Mouse (Mus musculus) left cerebral cortex, adult 18-20 months (tissue): Measurements from ENCODE around the gene Sos2. TPM values are rescaled to one million over a fixed set of nuclear protein-coding genes. Genes with fewer than 3 reads are reported as not detected.
"Not testable (repeated sequence)": the region's sequence is repeated elsewhere in the genome, so short reads cannot be mapped to it uniquely, and the experiment has no call there.

ENCODE experiments used
- DNase-seq, 2 experiments: peaks; one replicate each; pipeline ENCODE4 v3.0.0; 2021 to 2022; ENCODE audit warnings: low spot score in 2 of 2, mixed read lengths in 1 of 2
- total RNA-seq, 2 experiments: library from RNA; stranded (reverse); gene quantifications; 2 replicates each; pipeline ENCODE4 v1.2.3; 2021

Gene Sos2
- total RNA-seq, 2 experiments from 2014 or later, result 36.3 to 39.6 TPM

DNA sequence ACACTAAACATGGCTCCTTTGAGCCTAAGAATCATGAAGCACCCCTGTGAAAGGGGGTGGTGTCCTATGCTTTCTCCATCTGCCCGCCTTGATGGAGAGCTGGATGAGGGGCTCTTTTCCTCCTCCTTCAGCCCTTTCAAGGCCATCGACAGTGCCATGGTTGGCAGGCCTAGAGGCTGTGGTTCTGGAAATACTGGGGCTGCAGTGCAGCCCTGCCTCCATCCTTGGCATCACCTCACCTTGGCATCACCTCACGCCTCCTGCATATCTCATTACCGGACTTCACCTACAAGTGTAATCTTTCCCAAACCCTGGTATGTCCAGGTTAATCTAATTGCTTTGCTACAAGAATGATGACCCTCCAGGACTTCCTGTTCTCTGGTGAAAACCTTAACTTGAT lies 5.5 kb downstream of the Sos2 start:
- DNase-seq, result no peak

DNA sequence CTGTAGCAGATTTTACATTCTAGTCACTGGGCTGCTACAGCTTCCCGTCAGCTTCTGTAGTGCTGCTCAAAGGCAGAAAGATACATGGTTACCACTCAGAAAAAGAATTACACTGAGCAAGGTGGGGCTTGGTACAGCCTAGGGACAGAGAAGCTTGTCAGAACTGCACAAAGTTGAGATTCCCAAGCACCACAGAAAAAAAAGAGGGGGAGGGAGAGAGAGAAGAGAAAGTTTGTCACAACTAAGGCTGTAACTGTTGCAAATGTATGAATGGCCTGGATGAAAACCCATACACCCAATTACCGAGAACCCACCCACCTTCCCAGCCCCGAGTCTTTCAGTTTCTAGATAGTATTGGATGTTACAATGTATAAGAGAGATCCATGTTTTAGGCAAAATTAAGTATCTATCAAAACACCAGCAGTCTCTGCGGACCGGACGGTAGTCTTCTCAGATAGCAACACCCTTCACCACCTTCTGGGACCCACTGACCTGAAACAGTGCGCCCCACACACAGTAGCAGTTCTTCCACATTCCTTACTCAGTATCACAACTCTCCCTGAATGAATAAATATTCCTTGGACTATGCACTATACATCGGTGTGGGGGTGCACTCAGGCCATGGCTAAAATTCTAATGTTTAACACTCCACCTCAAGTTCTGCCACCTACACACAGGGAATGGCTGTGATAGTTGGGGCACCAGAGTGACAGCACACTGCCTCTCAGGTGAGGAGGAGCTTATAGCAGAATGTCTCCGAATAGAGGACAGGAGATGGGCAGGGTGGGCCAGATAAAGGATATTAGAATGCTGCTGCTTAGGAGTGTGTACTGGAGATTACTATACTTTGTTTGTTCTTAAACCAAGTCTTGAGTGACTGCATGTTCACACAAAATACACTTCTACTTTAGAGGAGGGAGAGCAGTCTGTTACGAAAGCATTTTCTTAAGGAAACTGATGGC lies 6.8 kb downstream of the Sos2 start:
- no peak for DNase-seq

DNA sequence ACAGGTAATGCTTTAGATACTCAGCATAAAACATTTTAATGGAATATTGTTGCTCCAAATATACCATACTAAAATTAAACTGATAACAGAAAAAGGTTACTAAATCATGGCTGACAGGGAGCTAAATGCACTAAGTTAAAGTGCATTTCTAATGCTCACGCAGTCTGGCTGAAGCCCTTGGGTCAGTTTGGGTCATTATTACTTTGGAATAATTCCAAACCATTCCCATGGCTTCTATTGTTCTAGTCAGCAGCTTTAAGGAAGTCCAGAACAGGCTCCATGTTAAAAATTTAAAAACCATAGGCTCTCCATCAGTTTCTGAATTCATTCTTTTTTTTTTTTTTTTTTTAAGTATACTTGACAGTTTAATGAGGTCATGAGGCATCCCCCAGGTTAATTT lies 7.5 kb downstream of the Sos2 start:
- no peak for DNase-seq

DNA sequence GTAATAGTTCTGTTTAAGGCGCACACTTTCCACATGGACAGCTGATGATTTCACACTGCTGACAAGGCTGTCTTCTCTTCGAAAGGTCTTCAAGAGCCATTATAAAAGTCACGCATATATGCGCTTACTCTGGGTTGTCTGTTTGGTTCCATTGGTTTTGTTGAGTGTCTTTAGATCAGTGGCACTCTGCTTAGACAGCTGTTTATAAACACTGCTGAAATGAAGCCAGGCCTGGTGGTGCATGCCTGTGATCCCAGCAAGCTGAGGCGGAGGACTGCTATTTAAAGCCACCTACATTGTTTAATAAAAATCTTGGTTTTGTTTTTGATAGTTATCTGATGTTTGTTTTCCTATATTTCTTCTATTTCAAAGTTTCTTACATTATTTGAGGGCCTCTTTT lies 14.9 kb downstream of the Sos2 start:
- no peak for DNase-seq

- DNase-seq, result no peak
Measured at GRCm38 (mm10) chr12:69661658-69662057, 20.0 kb downstream of the Sos2 start.

DNA sequence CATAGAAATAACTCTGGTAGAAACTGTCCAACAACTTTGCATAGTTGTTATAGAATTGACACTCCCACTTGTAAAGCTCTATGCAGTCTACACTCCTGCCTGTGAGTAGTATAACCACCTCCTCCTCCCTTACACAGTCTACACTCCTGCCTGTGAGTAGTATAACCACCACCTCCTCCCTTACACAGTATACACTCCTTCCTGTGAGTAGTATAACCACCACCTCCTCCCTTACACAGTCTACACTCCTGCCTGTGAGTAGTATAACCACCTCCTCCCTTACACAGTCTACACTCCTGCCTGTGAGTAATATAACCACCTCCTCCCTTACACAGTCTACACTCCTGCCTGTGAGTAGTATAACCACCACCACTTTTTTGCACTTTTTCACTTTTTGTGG lies 27.7 kb downstream of the Sos2 start:
- not testable (repeated sequence) for DNase-seq

DNA sequence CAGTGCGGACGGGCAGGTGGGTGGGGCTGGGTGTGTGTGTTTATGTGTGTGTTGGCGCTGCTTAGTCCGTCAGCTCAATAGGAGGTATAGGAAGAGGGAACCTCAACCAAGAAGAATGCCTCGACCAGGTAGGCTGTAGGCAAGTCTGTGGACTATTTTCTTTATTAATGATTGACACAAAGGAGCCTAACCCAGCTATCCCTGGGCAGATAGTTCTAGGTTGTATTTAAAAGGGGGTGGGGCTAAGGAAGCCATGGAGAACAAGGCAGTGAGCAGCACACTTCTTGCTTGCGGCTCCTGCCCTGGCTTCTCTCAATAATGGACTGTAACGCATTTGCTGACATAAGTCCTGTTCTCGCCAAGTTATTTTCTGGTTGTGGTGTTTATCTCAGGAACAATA lies 32.1 kb downstream of the Sos2 start:
- DNase-seq, result no peak

DNA sequence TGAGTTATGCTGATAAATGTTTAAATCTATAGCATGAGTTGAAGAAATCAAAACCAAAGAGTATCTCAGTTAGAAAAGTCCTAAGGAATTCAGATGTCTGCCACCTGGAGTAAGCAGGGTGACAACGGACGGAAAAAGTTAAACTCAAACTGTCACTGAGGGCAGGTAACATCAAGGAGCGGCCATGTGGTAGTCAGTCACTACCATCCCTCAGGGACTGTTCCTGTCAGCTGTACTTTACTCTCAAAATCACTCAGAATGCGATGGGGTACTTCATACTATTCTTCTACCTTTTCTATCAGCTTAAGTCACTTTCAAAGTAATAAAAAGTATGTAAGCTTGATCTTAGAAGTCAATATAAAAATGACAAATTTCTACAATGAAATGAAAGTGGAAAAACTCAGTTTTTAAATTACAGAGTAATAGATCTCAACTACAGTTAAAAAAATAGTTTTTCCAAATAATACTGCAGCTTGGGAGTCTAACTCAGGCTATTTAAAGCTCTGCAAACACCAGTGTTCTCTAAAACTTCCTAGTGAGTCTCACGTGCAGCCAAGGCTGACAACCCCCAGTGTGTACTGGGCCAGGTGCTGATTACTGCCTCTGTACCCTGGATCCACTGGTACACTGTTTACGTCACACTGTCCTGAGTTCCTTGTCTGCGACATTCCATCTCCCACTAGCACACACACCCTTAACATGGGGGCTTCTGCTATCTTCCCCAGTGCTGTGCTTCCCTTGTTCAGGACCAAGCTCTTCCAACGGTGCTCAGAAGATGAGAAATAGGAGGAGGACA lies 35.6 kb downstream of the Sos2 start:
- no peak for DNase-seq

DNA sequence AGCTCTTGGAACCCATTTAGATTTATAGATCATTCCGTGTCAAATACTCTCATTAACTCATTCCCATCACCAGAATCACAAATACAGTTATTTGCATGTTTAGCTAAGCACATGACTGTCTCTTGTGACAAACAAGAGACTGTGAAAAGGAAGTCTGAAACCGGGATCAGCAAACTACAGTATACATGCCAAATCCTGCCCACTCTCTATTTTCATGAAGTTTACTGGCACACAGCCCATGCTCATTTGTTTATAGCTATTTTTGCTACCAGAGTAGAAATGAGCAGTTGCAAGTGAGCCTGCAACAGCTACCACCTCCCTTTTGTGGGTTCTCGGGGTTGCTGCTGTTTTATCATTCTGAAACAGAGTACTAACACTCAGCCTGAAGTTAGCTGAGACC lies 36.8 kb downstream of the Sos2 start:
- peak; percentile 42 to 46 for DNase-seq

GRCm38 (mm10) chr12:69642877-69643276 lies 38.8 kb downstream of the Sos2 start:
- no peak for DNase-seq

DNA sequence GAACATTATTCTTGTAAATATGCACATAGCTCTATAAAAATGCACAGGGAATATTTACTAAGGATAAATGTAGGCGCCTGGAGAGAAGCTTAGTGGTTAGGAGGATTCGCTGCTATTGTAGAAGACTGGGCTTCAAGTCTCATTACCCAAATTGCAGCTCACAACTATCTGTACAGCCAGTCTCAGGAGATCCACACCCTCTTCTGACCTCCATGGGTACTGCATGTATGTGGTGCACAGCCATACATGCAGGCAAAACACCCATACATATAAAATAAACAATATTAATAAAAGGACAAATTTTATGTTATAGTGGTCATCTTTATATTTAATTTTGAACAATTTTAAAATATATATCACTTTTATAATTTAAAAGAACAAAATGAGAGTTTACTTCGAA lies 46.9 kb downstream of the Sos2 start:
- DNase-seq, result no peak

DNA sequence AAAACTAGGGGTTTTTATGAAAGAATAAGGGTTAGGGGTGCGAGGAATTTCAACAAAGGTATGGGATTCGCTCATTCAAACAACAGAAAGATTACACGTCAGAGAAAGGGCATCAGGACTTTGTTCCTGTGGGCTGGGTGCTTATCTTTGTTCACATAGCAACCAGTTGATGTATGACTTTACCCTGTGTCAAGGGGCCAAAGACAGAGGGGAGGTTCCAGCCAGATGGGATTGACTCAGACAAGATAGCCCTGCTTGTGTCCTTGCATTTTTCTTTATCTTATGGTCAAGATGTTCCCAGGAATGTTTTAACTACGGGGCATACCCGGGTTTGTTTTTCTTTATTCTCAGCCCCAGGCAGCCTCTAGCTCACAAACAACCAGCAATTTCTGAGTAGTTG lies 63.1 kb downstream of the Sos2 start:
- not testable (repeated sequence) for DNase-seq

DNA sequence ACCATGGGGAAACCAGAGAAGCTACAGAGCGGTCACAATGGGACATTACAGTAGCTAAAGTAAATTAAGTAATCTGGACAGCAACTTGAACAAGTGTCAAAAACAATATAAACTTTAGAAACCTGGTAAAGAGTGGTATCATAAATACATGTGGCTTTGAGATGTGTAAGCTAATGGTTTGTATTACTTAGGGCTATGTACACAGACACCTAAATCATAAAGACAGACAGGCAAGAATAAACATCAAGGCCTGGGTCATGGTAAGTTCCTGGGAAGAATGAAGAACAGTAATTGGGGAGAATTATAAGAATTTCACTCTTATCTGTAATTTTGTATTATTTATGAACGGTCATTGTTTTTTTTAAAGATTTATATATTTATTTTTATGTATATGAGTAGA lies 77.3 kb downstream of the Sos2 start:
- no peak for DNase-seq

GRCm38 (mm10) chr12:69597446-69597845 lies 84.2 kb downstream of the Sos2 start:
- no peak for DNase-seq

GRCm38 (mm10) chr12:69593130-69593529 lies 88.5 kb downstream of the Sos2 start:
- no peak for DNase-seq

- DNase-seq, result no peak
Measured at GRCm38 (mm10) chr12:69583270-69583629, 98.4 kb downstream of the Sos2 start.

GRCm38 (mm10) chr12:69582613-69583269 lies 98.9 kb downstream of the Sos2 start, which contains the start of gene Vcpkmt:
Vcpkmt (minus strand) TSS chr12:69583028.
- DNase-seq, result peak; percentile 90 to 93

- DNase-seq, result no peak
Measured at GRCm38 (mm10) chr12:69582216-69582612, 99.4 kb downstream of the Sos2 start.

DNA sequence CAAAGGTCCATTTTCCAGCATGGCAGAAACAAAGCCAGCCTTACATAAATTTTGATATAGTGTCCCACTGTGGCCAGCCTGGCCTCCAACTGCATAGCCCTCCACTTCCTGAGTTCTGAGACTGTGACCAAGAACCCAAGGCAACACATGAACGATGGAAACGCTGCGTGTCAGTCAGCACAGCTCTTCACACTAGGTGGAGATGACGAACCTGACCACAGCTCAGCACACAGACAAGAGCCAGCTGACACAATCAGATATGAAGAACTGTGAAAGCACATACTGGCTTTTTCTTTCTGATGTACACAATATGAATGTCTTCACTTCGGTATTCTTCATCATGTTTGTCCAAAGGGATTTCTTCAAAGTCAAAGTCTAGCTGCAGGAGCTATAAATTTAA lies 102.0 kb downstream of the Sos2 start:
- DNase-seq, result no peak

GRCm38 (mm10) chr12:69576120-69576627 lies 105.5 kb downstream of the Sos2 start:
- no peak for DNase-seq
